ENCODE assay signal across 9 mouse cellular contexts in genomic region chr5:64029622-64030145, GRCm38 (mm10).
DNase-seq lines count a peak whose midpoint lies in the region.
"Had no signal": no experiment of that assay in that cellular context is flagged by ENCODE, and none has a peak within 500 bp of the region (broad histone marks: within the 10 kb centered on the region; RNA-seq: fewer than 3 reads in every experiment).

No protein-coding gene starts in this region.

- peak; percentile 40 to 59 for DNase-seq in heart, adult 18-20 months
- no peak for DNase-seq in heart, postnatal 25 days (ENCODE audit: low spot score)
- DNase-seq in B cell, adult 2 months = peak; percentile 60
- peak; percentile 19 to 36 for DNase-seq in heart, postnatal 10 days
- DNase-seq in lung, postnatal 4 days = peak; percentile 40 to 44
- DNase-seq in left cerebral cortex, postnatal 36 days (ENCODE audit: low spot score in 2 of 2) = no peak
- no peak for DNase-seq in right cerebral cortex, postnatal 36 days (ENCODE audit: low spot score in 2 of 2)
- no peak for DNase-seq in urinary bladder, postnatal 4 days (ENCODE audit: low spot score in 2 of 2)
- DNase-seq: cerebellum, adult 2 months had no signal

- intact Hi-C loops in heart, postnatal 25 days (cut with DNase I) = no loop called here
- intact Hi-C loops in heart, postnatal 10 days (cut with DNase I) = no loop called here
- intact Hi-C loops in left cerebral cortex, postnatal 36 days (cut with DNase I) = no loop called here

Comparison
In these comparisons a context has a peak if more than half of its experiments do, and no peak if none do; other contexts are left out.
1. DNase-seq: peak in heart, adult 18-20 months (2 of 2), B cell, adult 2 months (2 of 2), heart, postnatal 10 days (2 of 2) and lung, postnatal 4 days (2 of 2); none in heart, postnatal 25 days (single experiment), left cerebral cortex, postnatal 36 days (0 of 2), right cerebral cortex, postnatal 36 days (0 of 2) and urinary bladder, postnatal 4 days (0 of 2).